Mouse (Mus musculus) subcutaneous adipose tissue, adult 2 months (tissue): ENCODE results near the gene Mcrs1. TPM values are rescaled to one million over a fixed set of nuclear protein-coding genes. Genes with fewer than 3 reads are reported as not detected.

Source experiments
- polyA plus RNA-seq: library from polyadenylated mRNA; depleted of rRNA; stranded (reverse); fragments of >200 nt; gene quantifications from 2 replicates; pipeline ENCODE4 v1.2.3, GENCODE M21; 2012; ENCODE audit warnings: low replicate concordance; rRNA removed

The Mcrs1 gene
- polyA plus RNA-seq, result 62.7 and 98.6 TPM in 2 replicates

GRCm38 (mm10) chr15:99251626-99252380 is at the start of gene Mcrs1:
Gene Mcrs1 (minus strand): TSS chr15:99251961.

GRCm38 (mm10) chr15:99295484-99295981 is 43.8 kb upstream of the Mcrs1 start, which contains the start of gene Fam186b:
Gene Fam186b (minus strand): TSS chr15:99295888.

GRCm38 (mm10) chr15:99294813-99295374 is 43.1 kb upstream of the Mcrs1 start, which contains the start of gene Prpf40b:
Gene Prpf40b (plus strand): TSS chr15:99295087.

GRCm38 (mm10) chr15:99224208-99224911 is 27.4 kb downstream of the Mcrs1 start, which contains the start of gene Kcnh3:
Gene Kcnh3 (plus strand): TSS chr15:99224861.

Other genes starting within 250 kb of the Mcrs1 start
- 72.0 and 174 TPM in 2 replicates for gene Tuba1c, start 222.1 kb downstream of the Mcrs1 start, polyA plus RNA-seq
- 0.59 and 0.60 TPM in 2 replicates for gene Prph, start 196.8 kb downstream of the Mcrs1 start, polyA plus RNA-seq
- gene Troap, start 177.4 kb downstream of the Mcrs1 start, polyA plus RNA-seq, result 0.77 and 5.3 TPM in 2 replicates
- not detected in 2 replicates for gene C1ql4, start 164.1 kb downstream of the Mcrs1 start, polyA plus RNA-seq
- 0.36 and 0.43 TPM in 2 replicates for gene Dnajc22, start 158.8 kb downstream of the Mcrs1 start, polyA plus RNA-seq
- gene Spats2, start 126.0 kb downstream of the Mcrs1 start, polyA plus RNA-seq, result 11.6 and 20.1 TPM in 2 replicates
- 0.92 and 8.8 TPM in 2 replicates for gene Kcnh3, start 27.1 kb downstream of the Mcrs1 start, polyA plus RNA-seq
- 55.3 and 112 TPM in 2 replicates for gene Prpf40b, start 43.1 kb upstream of the Mcrs1 start, polyA plus RNA-seq
- 0.03 and 0.06 TPM in 2 replicates for gene Fam186b, start 43.9 kb upstream of the Mcrs1 start, polyA plus RNA-seq
- gene Fmnl3, start 118.5 kb upstream of the Mcrs1 start, polyA plus RNA-seq, result 30.0 and 30.6 TPM in 2 replicates
- gene Tmbim6, start 140.9 kb upstream of the Mcrs1 start, polyA plus RNA-seq, result 615 and 714 TPM in 2 replicates
- 5.7 and 14.9 TPM in 2 replicates for gene Nckap5l, start 205.8 kb upstream of the Mcrs1 start, polyA plus RNA-seq
- gene Bcdin3d, start 222.8 kb upstream of the Mcrs1 start, polyA plus RNA-seq, result 3.3 and 5.1 TPM in 2 replicates